Mouse (Mus musculus): ENCODE measurements around the gene Stk32c. TPM values are rescaled to one million over a fixed set of nuclear protein-coding genes. Genes with fewer than 3 reads are reported as not detected.

Gene Stk32c
- polyA plus RNA-seq, 1 experiment from 2014 or later, result not detected

- Histone ChIP-seq H3K36me3 (ENCODE audit: control insufficient read depth, insufficient read depth, low read length) (no peaks in the 10 kb centered on the region), H3K27ac (ENCODE audit: low read depth, low read length) (no peak overlapping the region), H3K9ac (ENCODE audit: low read depth, low read length) (no peak overlapping the region), H3K4me2 (replicated peaks; ENCODE audit: low read depth, low read length) (no peak overlapping the region), H3K4me3 (ENCODE audit: low read length) (no peak overlapping the region), H3K4me1 (ENCODE audit: control insufficient read depth, insufficient read depth, low read length) (no peaks in the 10 kb centered on the region), H3K9me3 (ENCODE audit: control insufficient read depth, low read length) (no peaks in the 10 kb centered on the region), H3K27me3 (ENCODE audit: control insufficient read depth, insufficient read depth, low read length) (no peaks in the 10 kb centered on the region)
- 75% methylated on average over 5 of the region's 5 CpGs for WGBS
- no peak for ATAC-seq (ENCODE audit: low FRiP score, low TSS enrichment)
Observed at GRCm38 (mm10) chr7:139179299-139179698, 33.8 kb downstream of the Stk32c start.

GRCm38 (mm10) chr7:139169143-139169542 is 44.0 kb downstream of the Stk32c start:
- WGBS, result 48% methylated on average over 4 of the region's 4 CpGs
- no peak for ATAC-seq (ENCODE audit: low FRiP score, low TSS enrichment)

GRCm38 (mm10) chr7:139164410-139164809 is 48.7 kb downstream of the Stk32c start:
- no peaks in the 10 kb centered on the region for H3K36me3 ChIP-seq (ENCODE audit: control insufficient read depth, insufficient read depth, low read length)
- no peaks in the 10 kb centered on the region for H3K27me3 ChIP-seq (ENCODE audit: control insufficient read depth, insufficient read depth, low read length)
- H3K9me3 ChIP-seq (ENCODE audit: control insufficient read depth, low read length), result peaks cover 3% of the 10 kb centered on the region; the same call in 1 of the 2 replicates
- WGBS, result 45% methylated on average over 5 of the region's 5 CpGs
- no peak for ATAC-seq (ENCODE audit: low FRiP score, low TSS enrichment)
- H3K4me1 ChIP-seq (ENCODE audit: control insufficient read depth, insufficient read depth, low read length), result no peaks in the 10 kb centered on the region
- H3K4me2 ChIP-seq (replicated peaks; ENCODE audit: low read depth, low read length), result no peak overlapping the region
- H3K4me3 ChIP-seq (ENCODE audit: low read length), result no peak overlapping the region
- H3K27ac ChIP-seq (ENCODE audit: low read depth, low read length), result no peak overlapping the region
- no peak overlapping the region for H3K9ac ChIP-seq (ENCODE audit: low read depth, low read length)

More at GRCm38 (mm10) chr7:139169143-139169542, 44.0 kb downstream of the Stk32c start:
- no peak overlapping the region for H3K4me3 ChIP-seq (ENCODE audit: low read length)
- no peaks in the 10 kb centered on the region for H3K36me3 ChIP-seq (ENCODE audit: control insufficient read depth, insufficient read depth, low read length)
- H3K4me1 ChIP-seq (ENCODE audit: control insufficient read depth, insufficient read depth, low read length), result no peaks in the 10 kb centered on the region
- no peak overlapping the region for H3K4me2 ChIP-seq (replicated peaks; ENCODE audit: low read depth, low read length)
- H3K27me3 ChIP-seq (ENCODE audit: control insufficient read depth, insufficient read depth, low read length), result no peaks in the 10 kb centered on the region
- H3K9me3 ChIP-seq (ENCODE audit: control insufficient read depth, low read length), result peaks cover 3% of the 10 kb centered on the region; the same call in 1 of the 2 replicates
- no peak overlapping the region for H3K27ac ChIP-seq (ENCODE audit: low read depth, low read length)
- H3K9ac ChIP-seq (ENCODE audit: low read depth, low read length), result no peak overlapping the region

GRCm38 (mm10) chr7:139158956-139159355 is 54.2 kb downstream of the Stk32c start:
- H3K4me3 ChIP-seq (ENCODE audit: low read length), result no peak overlapping the region
- WGBS, result 76% methylated on average over 5 of the region's 5 CpGs

GRCm38 (mm10) chr7:139158549-139158948 is 54.6 kb downstream of the Stk32c start:
- no peaks in the 10 kb centered on the region for H3K9me3 ChIP-seq (ENCODE audit: control insufficient read depth, low read length)
- H3K4me1 ChIP-seq (ENCODE audit: control insufficient read depth, insufficient read depth, low read length), result 0 out of 2 replicates have a peak, but pooled peaks cover 5% of the 10 kb centered on the region
- no peak overlapping the region for H3K9ac ChIP-seq (ENCODE audit: low read depth, low read length)
- H3K36me3 ChIP-seq (ENCODE audit: control insufficient read depth, insufficient read depth, low read length), result no peaks in the 10 kb centered on the region
- no peak overlapping the region for H3K27ac ChIP-seq (ENCODE audit: low read depth, low read length)
- no peak overlapping the region for H3K4me3 ChIP-seq (ENCODE audit: low read length)
- no peak for ATAC-seq (ENCODE audit: low FRiP score, low TSS enrichment)
- no peaks in the 10 kb centered on the region for H3K27me3 ChIP-seq (ENCODE audit: control insufficient read depth, insufficient read depth, low read length)
- 79% methylated on average over 7 of the region's 7 CpGs for WGBS
- no peak overlapping the region for H3K4me2 ChIP-seq (replicated peaks; ENCODE audit: low read depth, low read length)

More at GRCm38 (mm10) chr7:139158956-139159355, 54.2 kb downstream of the Stk32c start:
- Histone ChIP-seq H3K36me3 (ENCODE audit: control insufficient read depth, insufficient read depth, low read length) (no peaks in the 10 kb centered on the region), H3K27me3 (ENCODE audit: control insufficient read depth, insufficient read depth, low read length) (no peaks in the 10 kb centered on the region), H3K4me1 (ENCODE audit: control insufficient read depth, insufficient read depth, low read length) (0 out of 2 replicates have a peak, but pooled peaks cover 5% of the 10 kb centered on the region), H3K4me2 (replicated peaks; ENCODE audit: low read depth, low read length) (no peak overlapping the region), H3K9me3 (ENCODE audit: control insufficient read depth, low read length) (no peaks in the 10 kb centered on the region), H3K27ac (ENCODE audit: low read depth, low read length) (no peak overlapping the region), H3K9ac (ENCODE audit: low read depth, low read length) (no peak overlapping the region)
- ATAC-seq (ENCODE audit: low FRiP score, low TSS enrichment), result no peak

- no peak overlapping the region for H3K4me3 ChIP-seq (ENCODE audit: low read length)
- no peak overlapping the region for H3K27ac ChIP-seq (ENCODE audit: low read depth, low read length)
- no peaks in the 10 kb centered on the region for H3K27me3 ChIP-seq (ENCODE audit: control insufficient read depth, insufficient read depth, low read length)
- ATAC-seq (ENCODE audit: low FRiP score, low TSS enrichment), result no peak
- no peaks in the 10 kb centered on the region for H3K9me3 ChIP-seq (ENCODE audit: control insufficient read depth, low read length)
- H3K36me3 ChIP-seq (ENCODE audit: control insufficient read depth, insufficient read depth, low read length), result no peaks in the 10 kb centered on the region
- H3K4me2 ChIP-seq (replicated peaks; ENCODE audit: low read depth, low read length), result no peak overlapping the region
- H3K9ac ChIP-seq (ENCODE audit: low read depth, low read length), result no peak overlapping the region
- 0 out of 2 replicates have a peak, but pooled peaks cover 5% of the 10 kb centered on the region for H3K4me1 ChIP-seq (ENCODE audit: control insufficient read depth, insufficient read depth, low read length)
- WGBS, result 32% methylated on average over 2 of the region's 2 CpGs
Observed at GRCm38 (mm10) chr7:139157541-139157940, 55.6 kb downstream of the Stk32c start.

- H3K4me2 ChIP-seq (replicated peaks; ENCODE audit: low read depth, low read length), result no peak overlapping the region
- 0 out of 2 replicates have a peak, but pooled peaks have one; percentile 49 for ATAC-seq (ENCODE audit: low FRiP score, low TSS enrichment)
- H3K4me3 ChIP-seq (ENCODE audit: low read length), result no peak overlapping the region
- no peak overlapping the region for H3K9ac ChIP-seq (ENCODE audit: low read depth, low read length)
- H3K27ac ChIP-seq (ENCODE audit: low read depth, low read length), result no peak overlapping the region
- no peaks in the 10 kb centered on the region for H3K36me3 ChIP-seq (ENCODE audit: control insufficient read depth, insufficient read depth, low read length)
- H3K27me3 ChIP-seq (ENCODE audit: control insufficient read depth, insufficient read depth, low read length), result no peaks in the 10 kb centered on the region
- H3K4me1 ChIP-seq (ENCODE audit: control insufficient read depth, insufficient read depth, low read length), result 0 out of 2 replicates have a peak, but pooled peaks cover 5% of the 10 kb centered on the region
- 58% methylated on average over 10 of the region's 10 CpGs for WGBS
- no peaks in the 10 kb centered on the region for H3K9me3 ChIP-seq (ENCODE audit: control insufficient read depth, low read length)
Observed at GRCm38 (mm10) chr7:139156341-139157058, 56.6 kb downstream of the Stk32c start.

- Histone ChIP-seq H3K27me3 (ENCODE audit: control insufficient read depth, insufficient read depth, low read length) (no peaks in the 10 kb centered on the region), H3K36me3 (ENCODE audit: control insufficient read depth, insufficient read depth, low read length) (no peaks in the 10 kb centered on the region), H3K4me1 (ENCODE audit: control insufficient read depth, insufficient read depth, low read length) (0 out of 2 replicates have a peak, but pooled peaks cover 9% of the 10 kb centered on the region), H3K4me3 (ENCODE audit: low read length) (no peak overlapping the region), H3K27ac (ENCODE audit: low read depth, low read length) (no peak overlapping the region), H3K9ac (ENCODE audit: low read depth, low read length) (no peak overlapping the region), H3K9me3 (ENCODE audit: control insufficient read depth, low read length) (no peaks in the 10 kb centered on the region), H3K4me2 (replicated peaks; ENCODE audit: low read depth, low read length) (no peak overlapping the region)
- WGBS, result 75% methylated on average over 7 of the region's 7 CpGs
- ATAC-seq (ENCODE audit: low FRiP score, low TSS enrichment), result no peak
Observed at GRCm38 (mm10) chr7:139152927-139153326, 60.2 kb downstream of the Stk32c start.

- Histone ChIP-seq H3K4me2 (replicated peaks; ENCODE audit: low read depth, low read length) (no peak overlapping the region), H3K4me1 (ENCODE audit: control insufficient read depth, insufficient read depth, low read length) (0 out of 2 replicates have a peak, but pooled peaks cover 4% of the 10 kb centered on the region), H3K27ac (ENCODE audit: low read depth, low read length) (no peak overlapping the region), H3K4me3 (ENCODE audit: low read length) (no peak overlapping the region), H3K9ac (ENCODE audit: low read depth, low read length) (no peak overlapping the region), H3K27me3 (ENCODE audit: control insufficient read depth, insufficient read depth, low read length) (no peaks in the 10 kb centered on the region), H3K9me3 (ENCODE audit: control insufficient read depth, low read length) (no peaks in the 10 kb centered on the region), H3K36me3 (ENCODE audit: control insufficient read depth, insufficient read depth, low read length) (no peaks in the 10 kb centered on the region)
- ATAC-seq (ENCODE audit: low FRiP score, low TSS enrichment), result peak; percentile 82
- WGBS, result 27% methylated on average over 10 of the region's 10 CpGs
Observed at GRCm38 (mm10) chr7:139151116-139151515, 62.0 kb downstream of the Stk32c start.
